Mouse (Mus musculus) heart, postnatal 0 days (tissue): ENCODE measurements at regions not wholly inside any gene's neighbourhood (a gene's known extent, or its start where the extent isn't known, plus 50 kb on each side); places are given as distances from the start of the nearest gene placed in this dataset.

ENCODE experiments used
- ATAC-seq: fragments of 200-750 bp; cut with Nextera tagmentation; 2 replicates; pipeline ENCODE4 v1.8.0; 2017; ENCODE audit warnings: low read depth, moderate number of reproducible peaks, moderate library complexity; ENCODE audit not compliant: insufficient read depth
- DNase-seq: peaks from one replicate; pipeline ENCODE4 v3.0.0-alpha.2; 2016; ENCODE audit warnings: low spot score
- H3K27ac ChIP-seq: fragments of 300-500 bp; sonication (generic); 2 replicates; pipeline ENCODE4 v1.5.1; 2014; ENCODE audit warnings: low read depth, mild to moderate bottlenecking
- H3K27me3 ChIP-seq: fragments of 300-500 bp; sonication (generic); 2 replicates; pipeline ENCODE4 v1.6.1; 2014; ENCODE audit warnings: low read length, mixed read lengths; ENCODE audit not compliant: control insufficient read depth, insufficient read depth
- H3K36me3 ChIP-seq: fragments of 300-500 bp; sonication (generic); replicated peaks from 2 replicates; pipeline ENCODE4 v1.6.1; 2014; ENCODE audit warnings: low read length, mixed read lengths; ENCODE audit not compliant: control insufficient read depth, insufficient read depth
- H3K4me1 ChIP-seq: fragments of 300-500 bp; sonication (generic); 2 replicates; pipeline ENCODE4 v1.6.1; 2014; ENCODE audit warnings: antibody characterized with exemption; ENCODE audit not compliant: control insufficient read depth, insufficient read depth
- H3K4me2 ChIP-seq: fragments of 300-500 bp; sonication (generic); 2 replicates; pipeline ENCODE4 v1.6.1; 2014; ENCODE audit warnings: low read depth, mild to moderate bottlenecking, low read length, moderate library complexity
- H3K4me3 ChIP-seq: fragments of 300-500 bp; sonication (generic); 2 replicates; pipeline ENCODE4 v1.5.1; 2014; ENCODE audit warnings: low read depth, low read length
- H3K9ac ChIP-seq: fragments of 300-500 bp; sonication (generic); replicated peaks from 2 replicates; pipeline ENCODE4 v1.6.1; 2014; ENCODE audit warnings: low read depth, low read length, mixed read lengths
- H3K9me3 ChIP-seq: fragments of 300-500 bp; sonication (generic); replicated peaks from 2 replicates; pipeline ENCODE4 v1.6.1; 2016; ENCODE audit warnings: low read length; ENCODE audit not compliant: control insufficient read depth
- CTCF ChIP-seq: IDR thresholded peaks from 2 replicates; pipeline ENCODE4 v1.5.1; 2016; ENCODE audit warnings: antibody characterized with exemption, control low read depth, low read depth
- EP300 ChIP-seq: IDR thresholded peaks from 2 replicates; pipeline ENCODE4 v1.6.1; 2016; ENCODE audit warnings: antibody characterized with exemption, low read depth
- WGBS: fragments of 180-500 bp; shearing (Covaris S2); extraction: QIAGEN DNeasy Blood & Tissue Kit; methylation state at CpG from one replicate; pipeline ENCODE4 v1.1.7; 2014; 5-methylcytosine and 5-hydroxymethylcytosine counted together

DNA sequence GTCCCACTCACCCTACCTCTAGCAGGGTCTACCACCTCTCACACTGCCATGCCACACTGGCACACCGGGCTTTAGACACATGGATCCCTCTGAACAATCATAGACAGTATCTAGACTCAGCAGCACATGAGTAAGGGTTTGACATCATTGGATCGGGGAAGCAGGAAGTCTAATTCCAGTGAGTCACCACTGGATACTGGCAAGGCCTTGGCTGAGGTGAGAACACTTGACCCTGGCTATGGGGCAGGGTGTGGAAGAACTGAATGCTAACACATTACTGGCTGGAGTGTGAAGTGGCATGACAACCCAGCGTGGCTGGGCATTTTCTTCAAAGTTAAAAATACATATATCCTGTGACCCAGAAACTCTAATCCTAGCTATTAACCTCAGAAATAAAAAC lies 114.4 kb downstream of the H2afy start:
- no peak overlapping the region for H3K9ac ChIP-seq
- DNase-seq (no peak), ATAC-seq (no peak)
- no peak overlapping the region for H3K4me3 ChIP-seq
- no peak overlapping the region for H3K4me2 ChIP-seq
- H3K4me1 ChIP-seq: peaks cover 5% of the 10 kb centered on the region; the same call in 1 of the 2 replicates
- 61% methylated on average over 3 of the region's 3 CpGs for WGBS
- no peaks in the 10 kb centered on the region for H3K27me3 ChIP-seq
- no peak overlapping the region for H3K27ac ChIP-seq
- H3K36me3 ChIP-seq: no peaks in the 10 kb centered on the region
- H3K9me3 ChIP-seq: no peaks in the 10 kb centered on the region
- TF ChIP-seq CTCF: no peak
- TF ChIP-seq EP300: no peak

GRCm38 (mm10) chr13:56014006-56014405 lies 122.2 kb downstream of the H2afy start:
- no peak overlapping the region for H3K9ac ChIP-seq
- no peaks in the 10 kb centered on the region for H3K4me1 ChIP-seq
- no peak for DNase-seq
- H3K4me2 ChIP-seq: no peak overlapping the region
- no peak for ATAC-seq
- TF ChIP-seq EP300 (no peak), CTCF (no peak)
- no peaks in the 10 kb centered on the region for H3K36me3 ChIP-seq
- H3K27me3 ChIP-seq: no peaks in the 10 kb centered on the region
- H3K4me3 ChIP-seq: no peak overlapping the region
- H3K27ac ChIP-seq: no peak overlapping the region
- H3K9me3 ChIP-seq: no peaks in the 10 kb centered on the region

DNA sequence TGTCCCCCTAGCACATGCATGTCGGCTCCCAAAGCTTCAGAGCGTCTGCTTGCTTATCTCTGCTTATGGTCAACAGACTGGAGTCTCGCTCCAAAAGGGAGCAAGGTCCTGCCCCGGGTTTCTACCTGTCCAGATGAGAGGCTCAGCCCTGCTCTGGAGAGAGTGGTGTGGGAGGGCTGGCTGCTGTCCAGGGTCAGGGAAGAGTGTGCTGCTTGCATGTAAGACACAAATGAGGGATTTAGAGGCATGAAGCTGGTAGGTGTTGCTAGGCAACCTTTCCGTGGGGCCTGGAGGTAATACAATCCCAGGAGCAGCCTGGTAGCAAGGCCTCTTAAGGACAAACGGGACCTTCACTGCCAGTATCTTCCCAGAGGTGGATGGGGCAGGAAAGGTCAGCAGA lies 125.7 kb downstream of the H2afy start:
- Histone ChIP-seq H3K36me3 (no peaks in the 10 kb centered on the region), H3K27me3 (0 out of 2 replicates have a peak, but pooled peaks cover 3% of the 10 kb centered on the region), H3K4me2 (no peak overlapping the region), H3K4me1 (no peaks in the 10 kb centered on the region), H3K27ac (no peak overlapping the region), H3K4me3 (no peak overlapping the region), H3K9me3 (no peaks in the 10 kb centered on the region), H3K9ac (no peak overlapping the region)
- ATAC-seq (no peak), DNase-seq (no peak)
- 32% methylated on average over 6 of the region's 6 CpGs for WGBS
- TF ChIP-seq CTCF (no peak), EP300 (no peak)

GRCm38 (mm10) chr13:56006827-56007226 lies 129.3 kb downstream of the H2afy start:
- Histone ChIP-seq H3K4me2 (no peak overlapping the region), H3K36me3 (no peaks in the 10 kb centered on the region), H3K27ac (no peak overlapping the region), H3K9me3 (no peaks in the 10 kb centered on the region), H3K9ac (no peak overlapping the region), H3K4me1 (no peaks in the 10 kb centered on the region), H3K4me3 (no peak overlapping the region), H3K27me3 (0 out of 2 replicates have a peak, but pooled peaks cover 3% of the 10 kb centered on the region)
- no peak for DNase-seq
- no peak for ATAC-seq
- TF ChIP-seq EP300 (no peak), CTCF (no peak)
- 73% methylated on average over 2 of the region's 2 CpGs for WGBS

- no peak overlapping the region for H3K9ac ChIP-seq
- no peak for TF ChIP-seq CTCF
- no peak for TF ChIP-seq EP300
- no peak for ATAC-seq
- no peak overlapping the region for H3K4me3 ChIP-seq
- no peak overlapping the region for H3K4me2 ChIP-seq
- 0 out of 2 replicates have a peak, but pooled peaks cover 4% of the 10 kb centered on the region for H3K27me3 ChIP-seq
- H3K9me3 ChIP-seq: no peaks in the 10 kb centered on the region
- no peaks in the 10 kb centered on the region for H3K4me1 ChIP-seq
- H3K36me3 ChIP-seq: no peaks in the 10 kb centered on the region
- DNase-seq: no peak
- H3K27ac ChIP-seq: no peak overlapping the region
- 69% methylated on average over 3 of the region's 3 CpGs for WGBS
Measured at GRCm38 (mm10) chr13:56005746-56006145, 130.4 kb downstream of the H2afy start.

- Histone ChIP-seq H3K4me2 (no peak overlapping the region), H3K36me3 (no peaks in the 10 kb centered on the region), H3K9ac (no peak overlapping the region), H3K4me3 (no peak overlapping the region), H3K9me3 (no peaks in the 10 kb centered on the region), H3K27me3 (0 out of 2 replicates have a peak, but pooled peaks cover 7% of the 10 kb centered on the region), H3K4me1 (no peaks in the 10 kb centered on the region), H3K27ac (no peak overlapping the region)
- no peak for TF ChIP-seq EP300
- no peak for TF ChIP-seq CTCF
- WGBS: 62% methylated on average over 18 of the region's 18 CpGs
- DNase-seq (no peak), ATAC-seq (no peak)
Measured at GRCm38 (mm10) chr13:56003724-56004393, 132.3 kb downstream of the H2afy start.
